Mouse (Mus musculus): ENCODE measurements around the gene Dctn3.

DNA sequence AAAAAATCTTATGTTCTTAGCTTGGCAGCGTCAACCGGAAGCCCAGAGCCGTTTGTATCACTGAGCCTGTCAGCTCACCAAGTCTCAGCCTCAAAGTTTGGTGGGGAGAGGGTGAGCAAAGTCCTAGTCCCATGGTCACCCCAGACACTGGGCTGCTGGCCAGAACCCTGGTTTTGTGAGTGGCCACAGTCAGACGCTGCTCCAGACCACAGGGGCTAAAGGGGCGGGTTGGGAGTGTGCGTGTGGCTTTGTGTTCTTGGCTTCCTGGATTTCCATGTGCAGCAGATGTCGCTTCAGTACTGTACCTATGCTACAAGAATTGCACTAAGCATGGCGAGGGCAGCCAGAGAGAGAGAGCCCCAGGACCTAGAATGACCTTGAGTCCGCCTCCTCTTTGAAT, 36.2 kb upstream of the Dctn3 start:
- no peak for TF ChIP-seq CTCF (IDR thresholded peaks at IDR 0.05; ENCODE audit: borderline replicate concordance, insufficient read depth, low read depth, low read length)
- no peak for TF ChIP-seq POLR2A (IDR thresholded peaks at IDR 0.05; ENCODE audit: borderline replicate concordance, insufficient read depth, low read length)
